Mouse (Mus musculus) kidney, adult 8-10 months (tissue): ENCODE data around the gene Aimp1.

Experiments
- DNase-seq, 2 experiments: peaks; one replicate each; pipeline ENCODE4 v3.0.0; 2022

Aimp1 gene

GRCm38 (mm10) chr3:132684231-132684928 lies at the start of gene Aimp1:
Gene Aimp1, minus strand, starts transcription at chr3:132684370.
- no peak for DNase-seq

DNA sequence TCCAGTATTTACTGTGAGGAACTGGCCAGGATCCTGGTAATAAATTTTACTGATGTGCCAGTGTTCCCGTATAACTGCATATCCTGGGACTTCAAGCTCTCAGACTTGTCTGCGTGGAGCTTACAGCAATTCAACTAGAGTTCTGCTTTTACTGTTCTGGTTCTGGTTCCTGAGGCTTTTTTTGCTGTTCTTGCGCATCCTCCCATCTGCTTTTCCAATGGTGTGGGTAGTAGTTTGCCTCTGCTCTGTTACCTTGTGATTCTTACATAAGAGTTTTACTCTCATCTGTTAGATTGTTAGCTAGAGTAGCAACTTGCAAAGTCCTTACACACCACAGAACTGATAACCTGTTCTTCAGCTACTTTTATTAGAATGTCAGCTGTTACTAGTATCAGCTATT lies 40.2 kb upstream of the Aimp1 start:
- no peak for DNase-seq

DNA sequence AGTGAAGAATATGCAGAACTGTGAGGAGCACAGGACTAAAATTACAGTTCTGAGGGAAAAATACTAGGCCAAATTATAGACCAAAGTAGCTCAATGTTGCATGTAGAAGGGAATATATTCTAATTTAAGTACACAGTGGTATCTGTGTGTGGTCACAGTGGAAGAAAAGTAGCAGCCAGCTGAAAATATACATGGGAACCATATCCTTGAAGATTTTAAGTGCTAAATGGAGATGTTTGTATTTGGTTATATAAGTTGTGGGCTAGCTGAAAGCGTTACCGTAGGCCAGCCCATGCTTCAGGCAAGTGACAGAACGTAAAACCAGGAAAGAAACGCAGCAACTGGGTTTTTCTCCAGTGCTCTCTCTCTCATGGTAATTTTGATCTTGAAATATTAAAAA lies 33.1 kb upstream of the Aimp1 start:
- no peak for DNase-seq

DNA sequence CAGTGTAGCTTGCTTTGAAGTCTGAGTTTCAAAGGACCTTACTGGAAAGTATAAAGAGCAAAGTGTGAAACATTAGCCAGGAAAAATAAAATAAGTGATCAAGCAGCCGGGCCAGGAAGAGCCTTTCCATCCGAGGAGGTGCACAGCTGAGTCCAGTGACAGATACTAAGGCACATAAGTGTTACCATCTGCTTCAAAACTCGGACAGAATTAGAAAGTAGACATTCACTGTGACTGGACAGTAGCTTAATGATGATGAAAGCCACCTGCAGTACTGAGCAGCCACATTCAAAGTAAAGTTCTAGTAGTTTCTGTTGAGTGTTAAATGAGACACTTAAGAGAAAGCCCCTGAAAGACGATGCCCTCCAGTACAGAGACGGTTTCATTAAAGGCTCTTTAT lies 29.7 kb upstream of the Aimp1 start:
- no peak for DNase-seq

DNA sequence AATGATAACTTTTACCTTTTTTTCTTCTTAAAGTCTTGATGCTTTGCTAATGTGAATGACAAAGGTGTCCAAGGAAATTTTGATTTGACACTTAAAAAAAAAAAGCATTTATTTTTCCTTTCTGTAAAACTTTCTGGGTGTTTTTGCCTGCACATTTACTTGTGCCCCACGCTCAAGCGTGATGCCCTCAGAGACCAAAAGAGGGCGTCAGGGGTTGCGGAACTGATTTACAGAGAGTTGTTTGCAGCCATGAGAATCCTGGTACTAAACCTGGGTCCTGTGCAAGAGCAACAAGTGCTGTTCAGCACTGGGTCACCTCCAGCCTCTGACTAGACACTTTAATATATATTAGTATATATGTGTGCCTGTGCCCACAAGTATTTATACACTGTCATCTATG lies 22.8 kb upstream of the Aimp1 start:
- no peak for DNase-seq

- no peak for DNase-seq
Observed at GRCm38 (mm10) chr3:132704216-132704615, 20.0 kb upstream of the Aimp1 start.

DNA sequence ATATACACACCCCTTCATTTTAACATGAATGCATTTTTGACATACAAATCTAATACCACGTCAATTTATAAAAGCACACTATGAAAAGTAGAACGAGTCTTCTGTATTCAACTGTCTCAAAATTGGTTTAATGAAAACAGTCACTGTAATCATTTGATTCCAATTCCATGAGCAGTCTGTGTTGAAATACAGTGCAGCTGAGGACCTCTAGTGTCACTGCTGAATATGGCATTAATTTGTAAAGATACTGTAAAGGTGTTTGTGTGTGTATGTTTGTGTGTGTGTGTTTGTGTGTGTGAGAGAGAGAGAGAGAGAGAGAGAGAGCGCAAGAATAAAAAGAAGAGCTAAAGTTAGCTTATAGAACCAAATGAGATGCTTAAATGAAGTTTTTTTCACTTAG lies 17.2 kb upstream of the Aimp1 start:
- DNase-seq: no peak

GRCm38 (mm10) chr3:132683447-132684230 lies 531 bp downstream of the Aimp1 start, which contains the start of gene Tbck:
Gene Tbck, plus strand, starts transcription at chr3:132684144.
- peak; percentile 91 to 93 for DNase-seq

DNA sequence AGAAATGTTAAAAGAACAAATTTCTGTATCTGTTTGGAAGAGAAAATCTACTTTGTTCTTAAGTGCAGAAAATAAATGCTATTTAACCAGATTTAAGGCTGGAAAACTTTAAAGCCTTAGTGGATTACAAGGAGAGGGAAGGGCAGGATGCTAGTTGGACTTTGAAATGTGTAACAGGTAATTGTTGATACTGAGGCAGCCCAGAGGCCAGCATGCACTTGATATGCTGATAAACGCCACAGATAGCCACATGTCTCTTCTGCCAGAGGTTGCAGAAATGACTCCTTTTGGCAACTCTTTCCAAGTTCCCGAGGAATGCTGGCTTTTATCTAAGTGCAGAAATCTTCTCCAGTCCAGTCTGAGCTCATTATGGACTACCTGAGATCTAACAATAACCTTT lies 6.7 kb downstream of the Aimp1 start:
- no peak for DNase-seq

- no peak for DNase-seq
Observed at GRCm38 (mm10) chr3:132655955-132656354, 28.2 kb downstream of the Aimp1 start.

DNA sequence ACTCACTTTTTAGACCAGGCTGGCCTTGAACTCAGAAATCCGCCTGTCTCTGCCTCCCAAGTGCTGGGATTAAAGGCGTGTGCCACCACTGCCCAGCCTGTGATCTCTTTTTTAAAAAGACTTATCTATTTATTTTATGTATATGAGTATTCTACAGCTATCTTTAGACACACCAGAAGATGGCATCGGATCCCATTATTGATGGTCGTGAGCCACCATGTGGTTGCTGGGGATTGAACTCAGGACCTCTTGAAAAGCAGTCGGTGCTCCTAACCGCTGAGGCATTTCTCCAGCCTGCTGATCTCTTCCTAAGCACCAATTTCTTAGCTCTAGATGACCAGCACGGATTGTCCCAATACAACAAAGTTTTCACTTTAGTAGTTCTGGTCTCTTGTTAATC lies 30.2 kb downstream of the Aimp1 start:
- no peak for DNase-seq

DNA sequence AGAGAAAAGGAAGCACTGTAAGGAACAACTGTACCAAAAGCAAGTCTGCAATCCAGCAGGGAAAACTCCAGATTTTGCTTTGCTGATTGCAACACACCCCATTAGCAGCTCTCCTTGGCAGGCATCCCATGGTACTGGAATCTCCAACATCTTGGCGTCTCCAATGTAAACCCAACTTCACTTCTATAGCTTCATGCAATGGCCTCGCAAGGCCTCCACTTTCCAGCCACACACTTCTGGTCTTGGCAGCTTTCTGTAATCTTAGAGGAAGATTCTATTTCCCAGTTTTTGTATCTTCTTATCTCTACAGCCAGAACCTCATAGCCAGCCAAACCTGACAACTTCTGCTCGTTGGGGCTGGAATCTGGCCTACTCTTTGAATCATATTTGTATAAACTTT lies 32.4 kb downstream of the Aimp1 start:
- DNase-seq: no peak

DNA sequence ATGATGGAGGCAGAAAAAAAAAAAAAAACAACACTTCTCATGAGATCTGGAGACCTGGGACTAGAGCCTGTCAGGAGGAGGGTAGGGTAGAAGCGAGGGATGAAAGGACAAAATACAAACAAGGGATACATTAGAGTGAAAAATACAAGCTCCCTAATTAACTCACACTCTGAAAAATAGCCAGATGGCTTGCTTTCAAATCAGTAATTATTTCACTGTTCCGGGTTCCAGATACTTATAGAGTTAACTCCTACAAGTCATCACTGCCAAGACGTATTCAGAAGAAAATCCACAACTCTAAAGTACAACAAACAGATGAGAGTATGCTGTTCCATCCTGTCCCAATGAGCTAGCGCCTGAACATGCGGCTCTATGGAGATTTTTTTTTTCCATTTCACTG lies 34.0 kb downstream of the Aimp1 start:
- DNase-seq: no peak

DNA sequence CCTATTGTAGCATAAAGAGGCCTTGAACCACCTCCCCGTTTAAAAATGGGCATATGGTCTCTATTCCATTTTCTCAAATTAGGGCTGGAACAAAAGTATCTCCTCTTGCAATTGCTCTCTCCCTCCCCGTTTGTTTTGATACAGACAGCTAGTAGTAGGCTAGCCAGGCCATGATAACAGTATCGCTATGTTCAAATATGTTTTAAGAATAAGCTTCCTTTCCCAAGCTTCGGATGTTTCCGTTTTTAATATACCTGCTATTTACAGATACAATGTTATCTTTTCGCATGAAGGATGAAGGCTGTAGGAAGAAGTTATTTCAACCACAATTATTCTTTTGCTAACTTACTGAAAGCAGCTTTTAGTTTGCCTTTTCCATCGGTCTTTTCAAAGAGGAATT lies 34.8 kb downstream of the Aimp1 start:
- no peak for DNase-seq

- DNase-seq: no peak
Observed at GRCm38 (mm10) chr3:132646814-132647213, 37.4 kb downstream of the Aimp1 start.

DNA sequence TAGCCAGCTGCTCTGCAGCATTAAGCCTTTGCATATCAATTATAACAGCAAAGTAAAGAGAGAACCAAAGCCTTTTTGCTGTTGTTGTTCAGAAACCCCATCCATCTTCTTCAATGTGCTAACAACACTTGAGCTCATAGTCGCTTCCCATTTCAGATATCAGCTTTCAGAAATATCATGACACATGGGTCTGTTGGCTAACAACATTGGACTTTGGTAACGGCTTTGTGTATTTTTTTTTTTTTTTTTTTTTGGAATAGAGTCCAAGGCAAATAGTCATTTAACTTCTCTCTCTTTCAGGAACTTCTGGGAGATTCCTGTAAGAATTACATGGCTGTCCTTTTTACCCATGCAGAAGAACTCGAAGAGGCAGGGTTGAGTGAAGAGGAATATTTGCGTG lies 40.1 kb downstream of the Aimp1 start:
- no peak for DNase-seq

- no peak for DNase-seq
Observed at GRCm38 (mm10) chr3:132637080-132637479, 47.1 kb downstream of the Aimp1 start.

GRCm38 (mm10) chr3:132633261-132633660 lies 50.9 kb downstream of the Aimp1 start:
- no peak for DNase-seq

- DNase-seq: peak; percentile 1 to 7
Observed at GRCm38 (mm10) chr3:132629601-132630239, 54.5 kb downstream of the Aimp1 start, which contains the start of gene Gimd1. Gene Gimd1, plus strand, starts transcription at chr3:132629820.

DNA sequence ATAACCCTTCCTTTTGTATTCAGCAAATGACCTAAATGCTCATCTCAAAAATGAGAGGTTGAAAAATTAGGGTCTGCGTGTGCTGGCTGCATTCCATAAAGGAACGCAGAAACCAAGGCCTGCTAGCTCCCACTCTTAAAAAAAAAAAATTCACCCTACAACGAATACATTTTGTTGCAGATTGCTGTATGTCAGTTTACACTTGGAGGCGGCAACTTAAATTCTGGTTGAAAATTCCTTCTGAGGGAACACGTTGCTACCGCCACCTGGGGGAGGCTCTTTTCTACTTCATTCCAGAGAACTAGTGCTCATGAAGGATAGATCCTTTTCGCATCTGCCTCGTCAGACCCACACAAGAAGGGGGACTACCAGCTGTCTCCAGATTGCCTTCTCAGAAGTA lies 55.4 kb downstream of the Aimp1 start:
- no peak for DNase-seq
